Mouse (Mus musculus) natural killer cell, adult 2 months (primary cell): ENCODE results near the gene Gm49354.
A peak's percentile ranks its signal among the peaks of the same experiment; 100 is the strongest.
"Not testable (repeated sequence)": the region's sequence is repeated elsewhere in the genome, so short reads cannot be mapped to it uniquely, and the experiment has no call there.

Experiments used
- DNase-seq, 2 experiments: peaks; one replicate each; pipeline ENCODE4 v3.0.0; 2022; ENCODE audit warnings: low spot score in 2 of 2

Gm49354 gene

GRCm38 (mm10) chr13:59782145-59782544 is at the start of gene Gm49354:
Gene Gm49354, minus strand, starts transcription at chr13:59782245.
- peak in 1 of 2 experiments; percentile 18 for DNase-seq

- DNase-seq = no peak
Measured at GRCm38 (mm10) chr13:59825966-59826365, 43.9 kb upstream of the Gm49354 start.

- DNase-seq = peak; percentile 92 to 93
Measured at GRCm38 (mm10) chr13:59822507-59823462, 40.7 kb upstream of the Gm49354 start, which contains the start of gene Tut7. Gene Tut7, minus strand, starts transcription at chr13:59823147.

- no peak for DNase-seq
Measured at GRCm38 (mm10) chr13:59820836-59821235, 38.8 kb upstream of the Gm49354 start.

GRCm38 (mm10) chr13:59820114-59820513 is 38.1 kb upstream of the Gm49354 start:
- DNase-seq = no peak

GRCm38 (mm10) chr13:59817352-59817751 is 35.3 kb upstream of the Gm49354 start:
- no peak for DNase-seq

GRCm38 (mm10) chr13:59814109-59814591 is 32.1 kb upstream of the Gm49354 start:
- DNase-seq = no peak

- no peak for DNase-seq
Measured at GRCm38 (mm10) chr13:59811581-59811980, 29.5 kb upstream of the Gm49354 start.

- DNase-seq = no peak
Measured at GRCm38 (mm10) chr13:59801000-59801399, 19.0 kb upstream of the Gm49354 start.

- no peak for DNase-seq
Measured at GRCm38 (mm10) chr13:59800077-59800476, 18.0 kb upstream of the Gm49354 start.

GRCm38 (mm10) chr13:59798306-59798705 is 16.3 kb upstream of the Gm49354 start:
- DNase-seq = no peak

- no peak for DNase-seq
Measured at GRCm38 (mm10) chr13:59796466-59796848, 14.4 kb upstream of the Gm49354 start.

GRCm38 (mm10) chr13:59795807-59796465 is 13.9 kb upstream of the Gm49354 start:
- DNase-seq = no peak

- no peak for DNase-seq
Measured at GRCm38 (mm10) chr13:59794786-59795185, 12.7 kb upstream of the Gm49354 start.

GRCm38 (mm10) chr13:59779744-59780264 is 2.2 kb downstream of the Gm49354 start:
- DNase-seq = not testable (repeated sequence)

- no peak for DNase-seq
Measured at GRCm38 (mm10) chr13:59779213-59779612, 2.8 kb downstream of the Gm49354 start.

- no peak for DNase-seq
Measured at GRCm38 (mm10) chr13:59775168-59775567, 6.9 kb downstream of the Gm49354 start.

- DNase-seq = peak; percentile 33 to 45
Measured at GRCm38 (mm10) chr13:59771257-59771656, 10.8 kb downstream of the Gm49354 start.

GRCm38 (mm10) chr13:59770847-59771246 is 11.2 kb downstream of the Gm49354 start:
- DNase-seq = no peak

GRCm38 (mm10) chr13:59770164-59770562 is 11.9 kb downstream of the Gm49354 start:
- peak; percentile 82 to 84 for DNase-seq

GRCm38 (mm10) chr13:59769296-59770163 is 12.5 kb downstream of the Gm49354 start, which contains the start of gene Isca1:
Gene Isca1, minus strand, starts transcription at chr13:59769810.
- DNase-seq = peak; percentile 99
